Mouse (Mus musculus) ES-CJ7 (cell line): ENCODE data around the gene Smarca1.

Experiments used
- DNase-seq: peaks from one replicate; pipeline ENCODE4 v3.0.0; 2011; ENCODE audit warnings: low read depth, low spot score

The Smarca1 gene

GRCm38 (mm10) chrX:47764440-47764839 is 128.3 kb downstream of the Smarca1 start:
- no peak for DNase-seq

GRCm38 (mm10) chrX:47760212-47760611 is 132.6 kb downstream of the Smarca1 start:
- no peak for DNase-seq
